Mouse (Mus musculus) liver, postnatal 0 days (tissue): ENCODE data around the gene Olfr1426.

ENCODE experiments used
- CTCF ChIP-seq: sonication (generic); IDR thresholded peaks from 2 replicates; pipeline ENCODE4 v1.5.1; 2016; ENCODE audit warnings: antibody characterized with exemption, low read depth
- EP300 ChIP-seq: IDR thresholded peaks from 2 replicates; pipeline ENCODE4 v1.6.1; 2016; ENCODE audit warnings: antibody characterized with exemption, low read depth, mild to moderate bottlenecking

DNA sequence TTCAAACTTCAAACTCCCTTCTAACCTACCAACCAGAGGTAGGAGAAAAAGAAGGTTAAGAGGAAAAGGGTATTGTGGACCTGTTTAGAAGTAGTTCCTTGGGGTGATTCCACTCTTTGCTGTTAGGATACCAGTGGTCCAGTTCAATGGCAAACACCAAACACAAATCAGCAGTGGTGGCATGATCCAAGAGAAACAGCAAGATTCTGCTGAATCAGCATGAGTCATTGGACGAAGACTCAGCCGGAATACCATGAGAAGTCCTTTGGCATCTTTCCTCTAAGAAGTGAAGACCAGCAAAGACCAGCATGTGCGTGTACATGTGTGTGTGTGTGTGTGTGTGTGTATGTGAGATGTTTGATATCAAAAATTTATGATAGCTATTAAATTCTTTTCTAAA lies 24.7 kb upstream of the Olfr1426 start:
- TF ChIP-seq CTCF (no peak), EP300 (no peak)
